Comparison of ENCODE assay signal across 24 mouse cellular contexts in genomic region chr8:60348291-60348690, GRCm38 (mm10).
DNase-seq lines count a peak whose midpoint lies in the region; ATAC-seq and TF ChIP-seq lines count a peak whose summit lies in the region.
"Had no signal": no experiment of that assay in that cellular context is flagged by ENCODE, and none has a peak within 500 bp of the region (broad histone marks: within the 10 kb centered on the region; RNA-seq: fewer than 3 reads in every experiment).

No protein-coding gene starts in this region.

- H3K9me3 ChIP-seq in hindbrain, embryonic 10.5 days: no peaks in the 10 kb centered on the region
- no peaks in the 10 kb centered on the region for H3K9me3 ChIP-seq in hindbrain, embryonic 13.5 days
- no peaks in the 10 kb centered on the region for H3K9me3 ChIP-seq in limb, embryonic 11.5 days (ENCODE audit: control insufficient read depth, low read length)
- H3K9me3 ChIP-seq: forebrain, embryonic 10.5 days; hindbrain, embryonic 12.5 days; limb, embryonic 15.5 days had no signal

- H3K27me3 ChIP-seq in hindbrain, embryonic 10.5 days (ENCODE audit: insufficient read depth, poor library complexity, severe bottlenecking): no peaks in the 10 kb centered on the region
- no peaks in the 10 kb centered on the region for H3K27me3 ChIP-seq in hindbrain, embryonic 13.5 days
- H3K27me3 ChIP-seq in limb, embryonic 11.5 days (ENCODE audit: control insufficient read depth, insufficient read depth, low read length): no peaks in the 10 kb centered on the region
- H3K27me3 ChIP-seq: hindbrain, embryonic 12.5 days; limb, embryonic 15.5 days; megakaryocyte, embryonic 14.5 days had no signal

- 53% methylated on average over 2 of the region's 2 CpGs for WGBS in hindbrain, embryonic 10.5 days
- WGBS in hindbrain, embryonic 13.5 days: 47% methylated on average over 2 of the region's 2 CpGs
- 19% methylated on average over 2 of the region's 2 CpGs for WGBS in limb, embryonic 11.5 days

- no peak for TF ChIP-seq CTCF in brain, embryonic 14.5 days (IDR thresholded peaks at IDR 0.05; ENCODE audit: borderline replicate concordance, extremely low read depth, insufficient read depth, insufficient read length)

- no peaks in the 10 kb centered on the region for H3K36me3 ChIP-seq in hindbrain, embryonic 10.5 days
- H3K36me3 ChIP-seq in hindbrain, embryonic 13.5 days: no peaks in the 10 kb centered on the region
- H3K36me3 ChIP-seq in limb, embryonic 11.5 days (ENCODE audit: control insufficient read depth, insufficient read depth, low read length): no peaks in the 10 kb centered on the region
- H3K36me3 ChIP-seq: forebrain, embryonic 10.5 days; hindbrain, embryonic 12.5 days; limb, embryonic 15.5 days had no signal

- ATAC-seq in hindbrain, embryonic 13.5 days (ENCODE audit: low FRiP score): no peak
- no peak for ATAC-seq in limb, embryonic 11.5 days (ENCODE audit: insufficient number of reproducible peaks, low FRiP score, low TSS enrichment, low read depth)
- ATAC-seq: CD4-positive, CD25-positive, alpha-beta regulatory T cell, adult 4 months; inflammation-experienced regulatory T-cells, adult 6 months had no signal

- H3K9ac ChIP-seq in hindbrain, embryonic 13.5 days: no peak overlapping the region
- H3K9ac ChIP-seq in limb, embryonic 11.5 days (ENCODE audit: low read length): no peak overlapping the region
- H3K9ac ChIP-seq: hindbrain, embryonic 12.5 days; limb, embryonic 15.5 days; liver, embryonic 14.5 days; lung, embryonic 14.5 days had no signal

- H3K27ac ChIP-seq in hindbrain, embryonic 10.5 days: no peak overlapping the region
- H3K27ac ChIP-seq in hindbrain, embryonic 13.5 days: no peak overlapping the region
- no peak overlapping the region for H3K27ac ChIP-seq in limb, embryonic 11.5 days (replicated peaks; ENCODE audit: low read depth, low read length)
- H3K27ac ChIP-seq: forebrain, embryonic 10.5 days; hindbrain, embryonic 12.5 days; limb, embryonic 15.5 days; liver, embryonic 14.5 days had no signal

- H3K4me1 ChIP-seq in hindbrain, embryonic 10.5 days (replicated peaks): peaks cover 11% of the 10 kb centered on the region
- peaks cover 6% of the 10 kb centered on the region; the same call in 1 of the 2 replicates for H3K4me1 ChIP-seq in hindbrain, embryonic 13.5 days (replicated peaks)
- no peaks in the 10 kb centered on the region for H3K4me1 ChIP-seq in limb, embryonic 11.5 days (ENCODE audit: control insufficient read depth, insufficient read depth, low read length)
- H3K4me1 ChIP-seq: limb, embryonic 15.5 days; megakaryocyte, embryonic 14.5 days had no signal

- peak; percentile 7 for DNase-seq in hindbrain, embryonic 10.5 days (ENCODE audit: low spot score)
- DNase-seq in brain, embryonic 14.5 days (ENCODE audit: low read depth): peak; percentile 58
- peak; percentile 27 for DNase-seq in embryo, embryonic 9.5 days (ENCODE audit: extremely low spot score)
- DNase-seq in limb, embryonic 11.5 days (ENCODE audit: low spot score): peak; percentile 24
- no peak for DNase-seq in testis, postnatal 14 days (ENCODE audit: low spot score)
- no peak for DNase-seq in adrenal gland, adult 2 months
- DNase-seq: adrenal gland, postnatal 36 days; cerebellum, adult 11 months; cerebellum, postnatal 10 days; heart, postnatal 10 days; kidney, adult 18-20 months; kidney, postnatal 4 days; lung, embryonic 14.5 days; right cerebral cortex, adult 18-20 months; right cerebral cortex, postnatal 4 days had no signal

- H3K4me3 ChIP-seq in hindbrain, embryonic 10.5 days: no peak overlapping the region
- no peak overlapping the region for H3K4me3 ChIP-seq in hindbrain, embryonic 13.5 days
- H3K4me3 ChIP-seq in limb, embryonic 11.5 days (ENCODE audit: low read depth, low read length): no peak overlapping the region
- H3K4me3 ChIP-seq: forebrain, embryonic 10.5 days; hindbrain, embryonic 12.5 days; limb, embryonic 15.5 days; megakaryocyte, embryonic 14.5 days had no signal

- no peak for TF ChIP-seq POLR2A in brain, embryonic 14.5 days (IDR thresholded peaks at IDR 0.05; ENCODE audit: borderline replicate concordance, extremely low read depth, insufficient read depth, insufficient read length, poor library complexity, severe bottlenecking)

- H3K4me2 ChIP-seq in hindbrain, embryonic 13.5 days: no peak overlapping the region
- H3K4me2 ChIP-seq in limb, embryonic 11.5 days (ENCODE audit: low read depth, severe bottlenecking): no peak overlapping the region
- H3K4me2 ChIP-seq: heart, embryonic 11.5 days; hindbrain, embryonic 12.5 days; limb, embryonic 15.5 days; lung, embryonic 14.5 days had no signal

Comparison
In these comparisons a context has a peak if more than half of its experiments do, and no peak if none do; other contexts are left out.
1. DNase-seq: peak in hindbrain, embryonic 10.5 days (single experiment), brain, embryonic 14.5 days (single experiment), embryo, embryonic 9.5 days (single experiment) and limb, embryonic 11.5 days (single experiment); none in testis, postnatal 14 days (single experiment) and adrenal gland, adult 2 months (single experiment).